Mouse (Mus musculus) cerebellum, adult 2 months (tissue): ENCODE measurements around the gene Hs6st1.

Experiments
- CTCF ChIP-seq: fragments of 200-500 bp; IDR thresholded peaks from 2 replicates; pipeline ENCODE4 v1.5.1; 2011; ENCODE audit warnings: low read depth, mild to moderate bottlenecking, control low read depth, low read length, moderate library complexity, borderline replicate concordance; ENCODE audit not compliant: insufficient read depth
- POLR2A ChIP-seq: fragments of 200-500 bp; IDR thresholded peaks from 2 replicates; pipeline ENCODE4 v1.6.1; 2011; ENCODE audit warnings: low read length, control low read depth, borderline replicate concordance; ENCODE audit not compliant: insufficient read depth

GRCm38 (mm10) chr1:36064223-36064622, 4.0 kb upstream of the Hs6st1 start:
- TF ChIP-seq CTCF (no peak), POLR2A (no peak)
